Mouse (Mus musculus) kidney, adult 2 months (tissue): ENCODE measurements around the gene Lrp2.

Source experiments
- CTCF ChIP-seq: fragments of 200-500 bp; conservative IDR thresholded peaks from 2 replicates; pipeline ENCODE4 v1.5.1; 2011; ENCODE audit warnings: low read depth, mild to moderate bottlenecking, control low read depth, low read length, moderate library complexity, mixed read lengths; ENCODE audit not compliant: insufficient read depth, insufficient read length
- POLR2A ChIP-seq: fragments of 200-500 bp; IDR thresholded peaks from one replicate; pipeline ENCODE4 v1.6.1; 2011; ENCODE audit warnings: low read depth, low read length, control low read depth

DNA sequence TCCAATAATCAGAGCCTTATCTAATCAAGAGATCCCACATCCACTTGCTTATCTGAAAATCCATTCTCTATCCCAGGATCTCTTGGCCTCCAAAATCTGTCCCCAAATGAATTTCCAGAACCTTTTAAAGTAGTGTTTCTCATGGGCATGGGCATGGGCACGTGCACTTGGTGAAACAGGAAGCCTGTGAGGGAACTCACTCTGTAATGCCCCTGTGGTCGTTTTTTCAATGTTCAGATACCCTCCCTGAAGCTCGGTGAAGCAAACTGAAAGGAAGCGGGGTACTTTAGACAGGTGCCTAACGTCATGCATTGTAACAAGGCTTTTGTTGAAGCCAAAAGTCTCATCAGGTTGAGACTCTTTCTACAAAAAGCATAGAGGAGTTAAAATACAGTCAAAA, 23.1 kb downstream of the Lrp2 start:
- TF ChIP-seq POLR2A (no peak), CTCF (no peak)
